Mouse (Mus musculus) c-Kit-positive CD71-positive TER-119-negative erythroid progenitor cells, embryonic 14.5 days (primary cell): ENCODE measurements at regions not wholly inside any gene's neighbourhood (a gene's known extent, or its start where the extent isn't known, plus 50 kb on each side); places are given as distances from the start of the nearest gene placed in this dataset.

ENCODE experiments used
- DNase-seq: peaks from one replicate; pipeline ENCODE4 v3.0.0-alpha.2; 2013; ENCODE audit warnings: low read depth

GRCm38 (mm10) chr2:106455972-106456371 is 237.1 kb upstream of the Mpped2 start:
- DNase-seq, result no peak

GRCm38 (mm10) chr2:106458003-106458402 is 235.1 kb upstream of the Mpped2 start:
- DNase-seq, result no peak

- no peak for DNase-seq
These were observed 232.0 kb upstream of the Mpped2 start for GRCm38 (mm10) chr2:106461021-106461420.

- no peak for DNase-seq
These were observed 231.6 kb upstream of the Mpped2 start for GRCm38 (mm10) chr2:106461490-106461889.

DNA sequence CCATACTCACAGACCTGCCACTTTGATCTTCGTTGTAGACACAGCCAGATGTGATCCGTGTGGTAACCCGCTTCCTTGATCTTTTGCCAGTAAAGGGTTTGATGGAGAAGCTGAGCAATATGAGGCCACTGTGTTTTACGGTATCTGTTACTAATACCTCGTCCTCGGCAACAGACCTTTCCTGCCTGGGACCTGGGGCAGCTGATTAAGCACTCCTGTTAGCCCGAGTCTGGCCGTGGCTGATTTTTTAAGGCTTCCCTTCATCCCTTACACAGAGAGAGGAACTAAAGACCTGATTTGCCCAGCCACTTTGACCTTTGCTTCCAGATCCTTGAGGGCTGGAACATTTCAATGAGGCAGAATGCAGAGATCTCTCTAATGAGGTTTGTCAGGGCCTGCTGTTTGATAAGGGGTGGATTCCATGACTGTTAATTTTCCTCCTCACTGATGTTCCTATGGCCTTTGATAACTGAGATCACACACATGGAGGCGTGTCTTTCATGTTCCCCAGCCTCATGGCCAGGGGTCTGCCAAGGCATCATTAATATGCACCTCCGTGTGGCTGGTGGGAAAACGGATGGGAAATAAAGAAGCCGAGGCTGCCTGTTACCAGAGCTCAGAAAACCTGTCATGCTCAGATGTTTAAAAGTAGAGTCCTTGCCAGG is 231.0 kb upstream of the Mpped2 start:
- DNase-seq, result no peak

DNA sequence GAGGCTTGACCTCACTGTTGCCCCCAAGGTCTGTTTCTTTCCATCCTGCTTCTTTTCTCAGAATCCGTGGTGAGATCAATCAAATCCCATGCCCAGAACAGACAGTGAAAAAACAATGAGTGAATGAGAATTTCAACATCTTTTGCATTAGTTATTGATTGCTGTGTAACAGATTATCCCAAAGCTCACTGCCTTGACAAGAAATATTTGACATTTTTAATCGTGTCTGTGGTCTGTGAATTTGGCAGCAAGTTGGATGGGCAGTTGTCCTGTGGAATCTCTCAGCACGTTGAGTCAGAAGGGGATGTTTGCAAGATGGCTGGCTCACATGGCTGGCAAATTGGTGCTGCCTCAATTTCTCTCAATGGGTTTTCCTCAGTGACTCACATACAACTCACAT is 228.0 kb upstream of the Mpped2 start:
- DNase-seq, result no peak

GRCm38 (mm10) chr2:106465831-106466230 is 227.2 kb upstream of the Mpped2 start:
- DNase-seq, result no peak

- no peak for DNase-seq
These were observed 223.9 kb upstream of the Mpped2 start for GRCm38 (mm10) chr2:106469196-106469595.

DNA sequence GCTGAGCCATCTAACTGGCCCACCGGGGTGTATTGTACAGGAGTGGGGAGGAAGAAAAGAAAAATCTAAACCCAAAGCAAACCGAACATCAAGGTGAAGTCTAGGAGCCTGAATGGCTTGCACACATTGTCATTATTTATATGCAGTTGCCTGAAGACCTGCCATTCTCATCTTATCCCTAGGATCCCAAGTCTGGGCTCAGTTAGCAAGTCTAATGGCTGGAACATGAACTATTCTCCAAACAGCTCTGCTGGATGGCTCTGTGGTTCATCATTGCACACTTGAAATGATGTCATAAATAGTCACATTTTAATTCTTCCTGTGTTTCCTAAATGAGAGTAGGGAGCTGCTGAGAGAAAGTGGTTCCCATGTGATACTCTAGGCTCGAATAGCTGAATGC is 219.6 kb upstream of the Mpped2 start:
- DNase-seq, result no peak

DNA sequence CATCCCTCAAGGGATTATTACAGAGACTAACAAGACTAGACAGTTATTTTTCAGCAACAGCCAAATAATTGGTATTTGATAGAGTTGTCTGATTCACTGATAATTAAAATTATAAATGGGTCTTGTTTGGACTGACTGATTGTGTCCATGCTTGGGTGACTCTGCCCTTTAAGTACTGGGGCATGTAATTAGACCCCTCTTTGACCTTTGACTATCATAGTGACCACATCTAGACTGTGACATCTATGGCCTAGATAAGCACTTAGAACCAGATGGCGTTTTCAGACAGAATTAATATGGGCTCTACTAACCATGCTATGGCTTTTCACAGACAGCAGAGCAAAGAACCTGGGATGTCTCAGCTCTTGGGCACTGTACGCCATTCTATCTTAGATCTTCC is 215.1 kb upstream of the Mpped2 start:
- no peak for DNase-seq

DNA sequence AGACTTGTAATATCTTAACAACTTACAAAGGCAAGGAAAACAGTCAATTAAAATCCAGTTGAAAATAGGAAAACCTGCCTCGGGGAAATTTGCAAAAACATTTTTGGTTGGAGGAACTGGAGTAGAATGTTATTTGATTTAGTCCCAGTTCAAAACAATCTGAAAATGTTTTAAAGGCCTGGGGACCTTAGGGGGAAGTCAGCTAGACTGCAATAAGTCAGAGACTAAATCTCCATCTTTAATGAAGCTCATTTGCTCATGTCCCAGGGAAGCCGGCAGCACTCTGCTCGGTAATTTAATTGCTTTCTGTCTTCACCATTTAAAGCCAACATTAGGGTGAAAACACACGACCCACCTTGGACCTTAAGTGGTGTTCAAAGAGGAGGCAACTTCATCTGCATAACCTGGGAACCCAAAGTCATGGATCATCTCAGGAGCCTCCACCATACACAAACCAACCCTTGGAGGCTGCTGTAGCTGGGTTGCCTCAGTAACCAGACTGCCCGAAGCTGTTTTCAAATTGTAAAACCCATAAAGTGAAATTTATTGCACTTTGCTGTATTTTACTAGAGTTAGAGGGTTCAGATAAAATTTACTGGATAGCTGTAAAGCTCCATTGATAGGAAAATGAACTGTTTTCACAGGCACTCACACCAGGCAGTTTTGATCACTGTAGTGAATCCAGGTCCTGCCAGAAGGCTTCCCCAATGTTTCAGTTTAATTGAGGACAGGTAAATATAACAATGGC is 205.6 kb upstream of the Mpped2 start:
- no peak for DNase-seq

DNA sequence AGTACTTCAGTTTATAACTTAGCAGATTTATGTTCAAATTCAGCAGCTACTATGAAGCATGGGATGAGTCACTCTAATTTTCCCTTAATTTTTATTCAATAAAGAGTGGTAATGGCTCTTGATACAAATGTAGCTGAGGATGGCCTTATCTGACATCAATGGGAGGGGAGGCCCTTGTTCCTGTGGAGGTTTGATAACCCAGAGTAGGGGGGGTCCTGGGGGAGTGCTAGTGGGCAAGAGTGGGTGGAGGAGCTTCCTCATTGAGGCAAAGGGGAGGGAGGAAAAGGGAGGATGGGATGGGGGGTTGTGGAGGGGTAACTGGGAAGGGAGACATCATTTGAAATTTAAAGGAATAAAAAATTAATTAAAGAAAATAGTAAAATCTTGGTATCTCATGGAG is 194.3 kb upstream of the Mpped2 start:
- DNase-seq, result no peak

DNA sequence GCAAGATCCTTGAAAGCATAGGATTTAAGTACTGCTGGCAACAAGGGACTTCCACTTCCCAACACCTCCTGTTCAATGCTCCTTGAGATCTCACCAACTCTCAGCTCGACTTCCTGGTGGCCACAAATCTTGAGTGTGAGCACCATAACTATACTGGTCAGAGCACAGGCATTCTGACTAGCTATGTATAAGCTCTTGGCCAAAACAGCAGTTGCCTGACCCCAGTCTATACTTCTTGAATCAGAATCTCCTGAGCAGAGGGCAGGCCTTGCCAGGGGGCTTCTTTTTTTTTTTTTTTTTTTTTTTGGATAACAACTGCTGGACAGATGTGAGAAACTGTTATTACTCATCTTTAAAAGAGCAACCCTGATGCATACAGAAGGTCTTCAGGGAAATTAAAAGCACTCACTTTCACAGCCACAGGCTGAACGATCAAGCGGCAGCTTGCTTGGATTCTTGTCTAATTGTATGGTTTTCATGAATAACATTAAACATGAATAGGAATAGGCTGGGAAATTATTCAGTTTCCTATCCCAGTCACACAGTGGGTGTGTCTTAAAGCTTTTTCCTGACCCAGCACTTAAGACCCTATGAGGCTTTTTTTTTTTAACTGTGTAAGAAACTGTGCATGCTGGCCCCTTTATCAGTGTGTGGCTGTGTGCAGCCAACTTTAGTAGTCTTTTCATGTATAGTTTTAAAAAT is 193.7 kb upstream of the Mpped2 start:
- no peak for DNase-seq

DNA sequence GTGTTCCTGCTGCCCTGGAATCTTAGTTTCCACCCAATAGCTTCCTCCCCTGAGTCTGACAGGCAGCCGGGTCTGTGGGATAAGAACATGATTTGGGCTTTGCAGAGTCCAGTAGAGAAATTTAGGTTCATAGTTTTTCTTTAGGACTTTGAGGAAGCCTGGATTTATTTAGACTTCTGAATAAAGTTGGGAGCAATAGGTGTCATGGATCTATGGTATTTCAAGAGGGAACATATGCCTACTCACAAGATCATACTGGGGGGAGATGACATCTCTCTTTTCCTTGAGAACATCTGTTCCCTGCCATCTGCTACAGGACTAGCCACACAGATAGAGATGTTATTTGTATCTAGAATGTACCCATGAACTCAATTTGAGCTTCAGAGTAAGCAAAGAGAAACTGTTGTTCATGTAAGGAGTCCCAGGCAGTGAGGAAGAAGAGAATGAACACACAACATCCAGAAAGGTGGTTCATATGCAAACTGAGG is 188.1 kb upstream of the Mpped2 start:
- no peak for DNase-seq

DNA sequence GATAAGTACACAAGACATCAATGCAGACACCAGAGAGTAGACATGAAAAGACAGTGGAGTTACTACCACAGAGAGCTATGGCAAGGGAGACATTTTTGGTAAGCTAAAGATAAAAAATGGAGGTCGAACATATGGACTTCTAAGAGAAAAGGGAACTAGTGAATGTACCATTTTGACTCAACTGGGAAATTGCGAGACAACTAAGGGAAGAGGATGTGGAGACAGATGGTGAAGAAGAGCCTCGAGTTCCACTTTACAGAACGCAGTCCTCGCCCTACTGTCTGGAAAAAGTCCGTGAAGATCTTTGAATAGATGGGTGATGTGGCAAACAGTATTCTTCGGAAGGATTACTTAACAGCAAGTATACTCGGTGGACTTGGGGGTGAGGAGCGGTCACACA is 181.2 kb upstream of the Mpped2 start:
- no peak for DNase-seq

DNA sequence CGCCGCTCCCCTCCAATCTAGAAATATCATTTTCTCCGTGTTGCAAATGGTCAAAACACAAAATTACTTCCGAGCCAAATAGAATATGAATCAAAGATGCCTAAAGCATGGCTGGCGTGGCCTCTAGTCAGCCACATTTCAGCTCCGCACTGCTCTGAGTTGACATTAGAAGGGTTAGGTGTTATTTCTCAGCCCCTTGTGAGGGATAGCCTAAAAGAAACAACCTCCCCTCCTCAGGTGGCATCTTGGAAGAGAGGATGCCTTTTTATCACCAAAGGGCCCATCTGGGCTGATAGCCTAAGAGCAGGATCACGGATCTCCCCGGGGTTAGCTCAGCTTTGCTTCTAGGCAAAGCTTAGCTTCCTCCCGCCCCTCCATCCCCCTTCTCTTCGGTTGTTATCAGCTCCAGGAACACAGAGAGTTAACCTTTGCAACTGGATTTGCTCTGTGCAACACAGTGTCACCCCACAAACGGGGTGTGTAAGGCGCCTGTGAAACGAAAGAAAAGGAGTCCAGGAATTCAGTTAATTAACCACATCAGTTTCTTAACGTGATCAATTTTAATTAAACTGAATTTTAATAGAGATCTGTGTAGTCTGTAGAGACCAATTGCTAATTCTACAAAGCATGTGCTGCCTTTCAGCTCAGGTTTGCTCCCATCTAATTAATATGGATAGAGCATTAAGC is 180.6 kb upstream of the Mpped2 start:
- DNase-seq, result no peak

- DNase-seq, result no peak
These were observed 180.1 kb upstream of the Mpped2 start for GRCm38 (mm10) chr2:106513025-106513386.

GRCm38 (mm10) chr2:106517224-106517623 is 175.8 kb upstream of the Mpped2 start:
- DNase-seq, result no peak

DNA sequence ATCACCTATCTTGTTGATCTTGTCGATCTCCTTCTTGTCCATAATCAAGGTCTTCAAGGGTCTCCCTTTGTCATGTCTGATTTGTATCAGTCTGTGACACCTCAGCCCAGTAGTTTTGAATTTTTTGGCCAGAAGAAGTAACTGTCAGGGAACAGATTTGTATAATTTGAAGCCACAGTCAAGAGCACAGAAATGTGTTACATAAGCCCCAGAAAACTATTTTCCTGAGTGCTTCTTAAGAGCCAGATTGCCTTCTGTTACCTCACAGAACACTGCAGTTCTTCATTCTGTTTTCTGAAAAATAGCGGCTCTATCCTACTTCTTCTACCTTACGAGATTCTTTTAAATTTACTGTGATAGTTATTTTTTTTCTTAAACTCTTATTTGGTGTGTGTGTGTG is 170.1 kb upstream of the Mpped2 start:
- no peak for DNase-seq

GRCm38 (mm10) chr2:106527008-106527407 is 166.1 kb upstream of the Mpped2 start:
- no peak for DNase-seq

DNA sequence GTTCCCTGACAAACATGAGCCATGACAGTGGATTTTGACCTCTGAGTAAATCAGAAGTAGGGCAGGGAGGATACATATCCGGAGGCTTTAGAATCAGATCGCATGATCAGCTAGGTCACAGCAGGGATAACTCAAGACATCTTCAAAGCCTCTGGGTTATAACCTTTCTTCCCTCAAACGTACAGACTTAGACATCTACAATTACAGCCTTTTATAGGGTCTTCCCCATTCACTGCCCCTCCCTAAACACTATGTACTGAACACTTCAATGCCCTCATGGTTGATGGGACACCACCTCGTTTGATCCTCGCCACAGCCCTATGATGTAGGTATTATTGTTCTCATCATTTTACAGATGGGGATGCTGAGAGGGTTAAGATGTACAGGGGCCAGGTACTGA is 163.8 kb upstream of the Mpped2 start:
- DNase-seq, result no peak

DNA sequence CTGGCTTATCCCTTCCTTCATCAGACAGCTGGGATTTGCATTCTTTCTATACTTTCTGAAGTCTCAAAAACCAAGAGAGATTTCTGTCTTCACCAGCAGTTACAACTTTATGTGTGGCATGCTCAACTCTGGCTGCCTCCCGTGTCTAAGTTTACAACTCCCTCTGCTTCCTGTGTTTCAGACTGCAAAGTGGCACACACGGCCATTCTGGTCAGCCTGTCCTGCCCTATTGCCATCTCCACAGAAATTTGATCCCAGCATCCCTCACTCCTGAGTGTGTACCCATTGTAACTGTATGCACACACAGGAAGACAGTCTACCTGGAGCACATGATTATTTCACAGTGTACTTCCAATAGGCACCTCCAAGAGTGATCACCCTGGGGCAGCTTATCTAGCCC is 163.3 kb upstream of the Mpped2 start:
- no peak for DNase-seq

DNA sequence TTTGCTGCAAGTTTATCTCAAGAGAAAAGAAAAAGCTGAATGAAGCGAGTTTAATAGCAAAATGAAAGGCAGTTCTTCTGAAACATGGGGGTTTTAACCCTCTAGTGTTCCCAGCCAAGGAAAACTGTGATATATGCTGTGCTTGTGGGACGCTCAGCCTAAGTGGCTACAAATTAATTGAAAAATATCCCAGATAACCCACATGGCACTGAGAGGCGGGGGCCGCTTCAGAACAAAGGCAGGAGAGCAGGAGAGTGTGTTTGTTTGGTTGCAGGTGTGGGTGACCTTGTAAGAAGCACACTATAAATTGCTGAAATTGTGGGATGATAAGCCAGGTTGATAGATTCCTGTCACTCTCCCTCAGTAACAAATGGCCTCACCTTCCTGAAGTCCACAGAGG is 154.7 kb upstream of the Mpped2 start:
- no peak for DNase-seq
